8 mouse cellular contexts compared by ENCODE assay signal in the genomic region with DNA sequence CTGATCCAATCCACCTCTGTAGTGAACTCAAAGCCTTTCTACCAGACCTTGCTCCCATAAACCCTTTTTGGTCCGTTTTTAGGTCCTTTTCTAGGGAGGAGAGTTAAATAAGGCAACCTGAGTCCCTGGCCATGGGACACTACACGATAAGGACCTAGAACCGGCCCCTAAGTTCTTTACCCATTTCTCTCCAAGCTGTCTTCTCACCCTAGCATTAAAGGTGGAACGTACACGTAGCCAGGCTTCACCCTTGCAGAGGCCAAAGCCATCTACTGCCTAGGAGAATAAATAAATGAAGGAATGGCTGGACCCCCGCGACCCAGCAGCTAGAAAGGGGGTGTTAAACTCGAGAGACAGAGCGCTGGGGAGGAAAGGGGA. TPM values are rescaled to one million over a fixed set of nuclear protein-coding genes. Genes with fewer than 3 reads are reported as not detected.
DNase-seq lines count a peak whose midpoint lies in the region; ATAC-seq and TF ChIP-seq lines count a peak whose summit lies in the region.

No protein-coding gene starts in this region.

- peak overlapping the region; percentile 44 for H3K4me3 ChIP-seq in heart, embryonic 11.5 days (ENCODE audit: low read depth, low read length)
- no peak overlapping the region for H3K4me3 ChIP-seq in heart, adult 2 months
- peak overlapping the region; percentile 81 for H3K4me3 ChIP-seq in E14TG2a.4 (replicated peaks; ENCODE audit: low read length)
- peak overlapping the region; percentile 62 for H3K4me3 ChIP-seq in forebrain, embryonic 14.5 days (ENCODE audit: low read depth, low read length)
- no peak overlapping the region for H3K4me3 ChIP-seq in liver, embryonic 12.5 days

- H3K79me2 ChIP-seq in heart, adult 2 months (replicated peaks; ENCODE audit: control insufficient read depth, insufficient read depth, low read length) = no peaks in the 10 kb centered on the region

- no peak overlapping the region for H3K27ac ChIP-seq in heart, embryonic 11.5 days (ENCODE audit: low read depth, low read length)
- no peak overlapping the region for H3K27ac ChIP-seq in heart, adult 2 months
- H3K27ac ChIP-seq in forebrain, embryonic 14.5 days (ENCODE audit: low read depth, low read length) = peak overlapping the region; percentile 75
- H3K27ac ChIP-seq in liver, embryonic 12.5 days = no peak overlapping the region

- intact Hi-C loops in heart, adult 2 months (cut with DNase I) = loop anchor here (5.0 kb wide), 1 partner anchor 178 kb away; no protein-coding TSS in a partner anchor

- no peaks in the 10 kb centered on the region for H3K36me3 ChIP-seq in heart, embryonic 11.5 days (ENCODE audit: control insufficient read depth, insufficient read depth, low read length)
- no peaks in the 10 kb centered on the region for H3K36me3 ChIP-seq in heart, adult 2 months (ENCODE audit: control insufficient read depth, insufficient read depth, low read length)
- no peaks in the 10 kb centered on the region for H3K36me3 ChIP-seq in E14TG2a.4 (ENCODE audit: insufficient read depth, low read length)
- H3K36me3 ChIP-seq in forebrain, embryonic 14.5 days (ENCODE audit: control insufficient read depth, insufficient read depth, low read length) = no peaks in the 10 kb centered on the region
- H3K36me3 ChIP-seq in liver, embryonic 12.5 days = no peaks in the 10 kb centered on the region

- TF ChIP-seq POLR2A in heart, adult 2 months (IDR thresholded peaks at IDR 0.05; ENCODE audit: insufficient read depth, low read depth, low read length) = no peak

- no peak for ATAC-seq in heart, embryonic 11.5 days (replicated peaks; ENCODE audit: insufficient number of reproducible peaks, low FRiP score, low TSS enrichment)
- no peak for ATAC-seq in forebrain, embryonic 14.5 days
- no peak for ATAC-seq in liver, embryonic 12.5 days

- H3K9me3 ChIP-seq in heart, embryonic 11.5 days (replicated peaks; ENCODE audit: control insufficient read depth, low read length) = no peaks in the 10 kb centered on the region
- no peaks in the 10 kb centered on the region for H3K9me3 ChIP-seq in E14TG2a.4 (ENCODE audit: low read length)
- no peaks in the 10 kb centered on the region for H3K9me3 ChIP-seq in forebrain, embryonic 14.5 days (replicated peaks; ENCODE audit: control insufficient read depth, low read length)
- no peaks in the 10 kb centered on the region for H3K9me3 ChIP-seq in liver, embryonic 12.5 days (replicated peaks)

- DNase-seq in heart, adult 2 months = no peak
- DNase-seq in forebrain, embryonic 14.5 days (ENCODE audit: low spot score) = no peak
- no peak for DNase-seq in cerebellum, postnatal 25 days
- no peak for DNase-seq in urinary bladder, postnatal 36 days (ENCODE audit: low spot score in 2 of 2)
- no peak for DNase-seq in cerebellum, postnatal 14 days

- no peak overlapping the region for H3K9ac ChIP-seq in heart, embryonic 11.5 days (ENCODE audit: low read depth, low read length)
- no peak overlapping the region for H3K9ac ChIP-seq in heart, adult 2 months (ENCODE audit: low read depth, low read length)
- H3K9ac ChIP-seq in forebrain, embryonic 14.5 days (ENCODE audit: low read length) = peak overlapping the region; percentile 84
- H3K9ac ChIP-seq in liver, embryonic 12.5 days = no peak overlapping the region

- peaks cover 80% of the 10 kb centered on the region for H3K27me3 ChIP-seq in heart, embryonic 11.5 days (ENCODE audit: control insufficient read depth, insufficient read depth, low read length)
- peaks cover 20% of the 10 kb centered on the region for H3K27me3 ChIP-seq in heart, adult 2 months (ENCODE audit: control insufficient read depth, insufficient read depth, low read length)
- peaks cover 77% of the 10 kb centered on the region for H3K27me3 ChIP-seq in E14TG2a.4 (ENCODE audit: insufficient read depth, low read length)
- H3K27me3 ChIP-seq in forebrain, embryonic 14.5 days (replicated peaks; ENCODE audit: control insufficient read depth, insufficient read depth, low read length) = peaks cover 9% of the 10 kb centered on the region
- peaks cover 95% of the 10 kb centered on the region for H3K27me3 ChIP-seq in liver, embryonic 12.5 days (replicated peaks)

- peaks cover 6% of the 10 kb centered on the region; the same call in 1 of the 2 replicates for H3K4me1 ChIP-seq in heart, embryonic 11.5 days (ENCODE audit: control insufficient read depth, insufficient read depth, low read length)
- H3K4me1 ChIP-seq in heart, adult 2 months (ENCODE audit: control insufficient read depth, insufficient read depth, low read length) = peaks cover 2% of the 10 kb centered on the region
- peaks cover 41% of the 10 kb centered on the region for H3K4me1 ChIP-seq in E14TG2a.4 (replicated peaks; ENCODE audit: low read depth, low read length)
- H3K4me1 ChIP-seq in forebrain, embryonic 14.5 days (ENCODE audit: control insufficient read depth, insufficient read depth, low read length) = peaks cover 35% of the 10 kb centered on the region
- peaks cover 9% of the 10 kb centered on the region for H3K4me1 ChIP-seq in liver, embryonic 12.5 days

- no peak for TF ChIP-seq EP300 in heart, adult 2 months (IDR thresholded peaks at IDR 0.05; ENCODE audit: insufficient read depth, low read depth, low read length)

- peak overlapping the region; percentile 80 for H3K4me2 ChIP-seq in heart, embryonic 11.5 days
- peak overlapping the region; percentile 97 for H3K4me2 ChIP-seq in forebrain, embryonic 14.5 days (ENCODE audit: low read length)
- peak overlapping the region; percentile 69 for H3K4me2 ChIP-seq in liver, embryonic 12.5 days

- no peak for TF ChIP-seq CTCF in heart, adult 2 months (IDR thresholded peaks at IDR 0.05)
- no peak for TF ChIP-seq CTCF in E14TG2a.4 (conservative IDR thresholded peaks at IDR 0.05; ENCODE audit: low read length)

- WGBS in heart, embryonic 11.5 days (ENCODE audit: insufficient replicate concordance) = 3% methylated on average over 9 of the region's 9 CpGs
- 15% methylated on average over 9 of the region's 9 CpGs for WGBS in heart, adult 2 months
- WGBS in forebrain, embryonic 14.5 days = 7% methylated on average over 9 of the region's 9 CpGs
- WGBS in liver, embryonic 12.5 days (ENCODE audit: insufficient replicate concordance) = 3% methylated on average over 9 of the region's 9 CpGs

RNA-seq across cellular contexts. Expression of a gene that starts 26.6 kb away (rescaled TPM):
- 0.29 and 0.35 TPM in 2 replicates for polyA plus RNA-seq in heart, embryonic 11.5 days (2014; fragmentation: Nextera tagmentation; extraction: Ambion mirVana)
- not detected for total RNA-seq in heart, adult 2 months (2021)
- polyA plus RNA-seq in heart, adult 2 months (2012; rRNA removed) = 0.29 TPM in 1 of 2 replicates, not detected in the other
- 2.5 and 2.6 TPM in 2 replicates for polyA plus RNA-seq in forebrain, embryonic 14.5 days (2014; fragmentation: Nextera tagmentation; extraction: Ambion mirVana)
- polyA plus RNA-seq in liver, embryonic 12.5 days (2016; fragmentation: Nextera tagmentation; extraction: Ambion mirVana) = 0.25 and 0.26 TPM in 2 replicates

RNA-seq across cellular contexts. Expression of a gene that starts 29.5 kb away (rescaled TPM):
- polyA plus RNA-seq in heart, embryonic 11.5 days (2014; fragmentation: Nextera tagmentation; extraction: Ambion mirVana) = 20.2 and 20.5 TPM in 2 replicates
- total RNA-seq in heart, adult 2 months (2021) = 1 to 10 TPM; 6.4 to 7.1 TPM
- polyA plus RNA-seq in heart, adult 2 months (2012; rRNA removed) = 10.7 and 12.8 TPM in 2 replicates
- 29.2 and 33.6 TPM in 2 replicates for polyA plus RNA-seq in forebrain, embryonic 14.5 days (2014; fragmentation: Nextera tagmentation; extraction: Ambion mirVana)
- 11.3 and 11.8 TPM in 2 replicates for polyA plus RNA-seq in liver, embryonic 12.5 days (2016; fragmentation: Nextera tagmentation; extraction: Ambion mirVana)

RNA-seq across cellular contexts. Expression of a gene that starts 58.0 kb away (rescaled TPM):
- 2.5 and 3.3 TPM in 2 replicates for polyA plus RNA-seq in heart, embryonic 11.5 days (2014; fragmentation: Nextera tagmentation; extraction: Ambion mirVana)
- total RNA-seq in heart, adult 2 months (2021) = 10 to 100 TPM; 27.9 to 31.8 TPM
- 33.7 and 38.6 TPM in 2 replicates for polyA plus RNA-seq in heart, adult 2 months (2012; rRNA removed)
- polyA plus RNA-seq in forebrain, embryonic 14.5 days (2014; fragmentation: Nextera tagmentation; extraction: Ambion mirVana) = 3.3 and 3.7 TPM in 2 replicates
- 4.4 and 5.1 TPM in 2 replicates for polyA plus RNA-seq in liver, embryonic 12.5 days (2016; fragmentation: Nextera tagmentation; extraction: Ambion mirVana)

Comparison
In these comparisons a context has a peak if more than half of its experiments do, and no peak if none do; other contexts are left out.
1. H3K4me3 ChIP-seq: peak in heart, embryonic 11.5 days (single experiment), E14TG2a.4 (single experiment) and forebrain, embryonic 14.5 days (single experiment); none in heart, adult 2 months (single experiment) and liver, embryonic 12.5 days (single experiment).
2. Peak in every context shown above with its lines, with median percentiles within 50 percentile points of each other: H3K4me2 ChIP-seq.